Mouse (Mus musculus): ENCODE results near the gene Pip5k1b. TPM values are rescaled to one million over a fixed set of nuclear protein-coding genes. Genes with fewer than 3 reads are reported as not detected.

Pip5k1b gene
- polyA plus RNA-seq, 1 experiment from 2014 or later: 1.6 TPM

DNA sequence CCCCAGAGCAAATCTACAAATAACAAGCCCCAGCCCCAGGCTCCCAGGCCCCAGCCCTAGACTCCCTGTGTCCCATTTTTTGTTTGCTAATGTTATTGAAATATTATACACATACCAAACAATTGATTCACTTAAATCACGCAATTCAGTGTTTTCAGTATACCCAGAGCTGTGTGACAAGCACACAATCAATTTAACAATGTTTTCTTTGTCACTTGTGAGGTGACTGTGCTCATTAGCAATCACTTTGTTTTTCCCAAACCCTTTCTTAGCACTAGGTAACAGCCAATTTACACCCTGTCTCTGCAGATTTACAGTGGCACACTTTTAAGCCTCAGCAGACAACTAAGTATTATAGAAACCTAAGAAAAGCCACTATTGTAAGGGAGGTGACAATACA, 228.7 kb downstream of the Pip5k1b start:
- H3K4me1 ChIP-seq (ENCODE audit: control insufficient read depth, insufficient read depth, low read length): no peaks in the 10 kb centered on the region; the same call in none of the 2 replicates
- H3K4me2 ChIP-seq (ENCODE audit: low read depth, low read length): no peak overlapping the region
- H3K27ac ChIP-seq (replicated peaks; ENCODE audit: low read depth, low read length): no peak overlapping the region
- no peak overlapping the region for H3K4me3 ChIP-seq (ENCODE audit: low read depth, low read length)
- 25% methylated on average over 1 of the region's 1 CpGs for WGBS
- H3K27me3 ChIP-seq (ENCODE audit: control insufficient read depth, insufficient read depth, low read length): no peaks in the 10 kb centered on the region
- ATAC-seq (replicated peaks; ENCODE audit: insufficient number of reproducible peaks, low FRiP score, low TSS enrichment, low read depth): no peak
- no peaks in the 10 kb centered on the region for H3K9me3 ChIP-seq (replicated peaks; ENCODE audit: control insufficient read depth, low read length)
- H3K36me3 ChIP-seq (replicated peaks; ENCODE audit: control insufficient read depth, insufficient read depth, low read depth, low read length): no peaks in the 10 kb centered on the region
- H3K9ac ChIP-seq (replicated peaks; ENCODE audit: low read length): no peak overlapping the region
- no peak for DNase-seq (ENCODE audit: low spot score)

DNA sequence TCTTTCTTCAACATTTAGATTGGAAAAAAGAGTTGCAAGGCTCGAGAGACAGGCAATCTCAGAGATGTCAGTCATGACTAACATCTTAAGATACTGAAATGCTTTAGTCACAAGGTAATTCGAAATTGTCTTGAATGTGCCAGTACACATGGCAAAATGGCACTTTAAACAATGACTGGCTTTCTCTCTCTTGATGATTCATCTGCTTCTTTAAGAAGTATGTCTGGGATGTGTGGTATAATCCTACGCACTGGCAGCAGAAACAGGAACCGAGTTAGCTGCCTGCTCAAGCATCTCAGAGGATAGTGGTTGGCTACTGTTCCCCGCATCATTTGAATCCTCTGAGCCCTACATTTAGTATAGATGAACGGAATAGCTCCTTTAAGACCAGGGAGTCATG, 230.0 kb downstream of the Pip5k1b start:
- DNase-seq (ENCODE audit: low spot score) (no peak), ATAC-seq (replicated peaks; ENCODE audit: insufficient number of reproducible peaks, low FRiP score, low TSS enrichment, low read depth) (no peak)
- WGBS: 76% methylated on average over 6 of the region's 6 CpGs
- Histone ChIP-seq H3K9ac (replicated peaks; ENCODE audit: low read length) (no peak overlapping the region), H3K4me1 (ENCODE audit: control insufficient read depth, insufficient read depth, low read length) (no peaks in the 10 kb centered on the region; the same call in none of the 2 replicates), H3K36me3 (replicated peaks; ENCODE audit: control insufficient read depth, insufficient read depth, low read depth, low read length) (no peaks in the 10 kb centered on the region), H3K27ac (replicated peaks; ENCODE audit: low read depth, low read length) (no peak overlapping the region), H3K9me3 (replicated peaks; ENCODE audit: control insufficient read depth, low read length) (no peaks in the 10 kb centered on the region), H3K4me3 (ENCODE audit: low read depth, low read length) (no peak overlapping the region), H3K4me2 (ENCODE audit: low read depth, low read length) (no peak overlapping the region), H3K27me3 (ENCODE audit: control insufficient read depth, insufficient read depth, low read length) (no peaks in the 10 kb centered on the region)

DNA sequence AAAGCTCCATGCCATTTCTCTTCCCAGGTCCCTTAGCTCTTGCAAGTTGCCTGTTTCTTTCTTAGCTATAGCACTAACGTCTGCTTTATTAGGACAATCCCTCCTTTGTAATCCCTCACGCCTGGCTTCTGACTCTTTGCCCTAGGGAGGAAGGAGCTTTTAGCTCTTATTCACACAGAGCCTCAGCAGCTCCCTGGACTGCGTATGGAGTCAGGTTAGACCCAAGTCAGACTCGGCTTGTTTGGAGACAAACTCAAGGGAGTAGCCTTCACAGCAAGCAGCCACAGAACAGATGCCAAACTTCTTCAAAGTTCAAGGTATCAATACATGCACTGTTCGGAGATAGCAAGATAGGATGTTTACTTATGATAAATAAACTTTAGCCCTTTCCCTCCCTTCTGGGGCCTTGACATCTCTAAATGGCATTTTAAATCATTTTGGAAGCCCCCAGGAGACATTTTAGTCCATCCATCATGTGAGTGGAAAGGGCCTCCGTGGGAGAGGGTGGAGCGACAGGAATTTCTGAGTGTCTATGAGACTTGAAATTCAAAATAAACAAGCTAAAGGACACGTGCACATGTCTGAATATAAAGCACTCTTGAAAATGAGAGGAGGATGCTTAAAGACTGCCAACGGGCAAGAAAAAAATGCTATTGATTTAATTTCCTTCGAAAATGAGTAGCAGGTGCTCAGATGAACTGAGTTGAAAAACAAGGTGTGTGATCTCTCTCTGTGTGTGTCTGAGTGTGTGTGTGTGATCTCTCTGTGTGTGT, 231.6 kb downstream of the Pip5k1b start:
- DNase-seq (ENCODE audit: low spot score) (peak; percentile 68), ATAC-seq (replicated peaks; ENCODE audit: insufficient number of reproducible peaks, low FRiP score, low TSS enrichment, low read depth) (no peak)

DNA sequence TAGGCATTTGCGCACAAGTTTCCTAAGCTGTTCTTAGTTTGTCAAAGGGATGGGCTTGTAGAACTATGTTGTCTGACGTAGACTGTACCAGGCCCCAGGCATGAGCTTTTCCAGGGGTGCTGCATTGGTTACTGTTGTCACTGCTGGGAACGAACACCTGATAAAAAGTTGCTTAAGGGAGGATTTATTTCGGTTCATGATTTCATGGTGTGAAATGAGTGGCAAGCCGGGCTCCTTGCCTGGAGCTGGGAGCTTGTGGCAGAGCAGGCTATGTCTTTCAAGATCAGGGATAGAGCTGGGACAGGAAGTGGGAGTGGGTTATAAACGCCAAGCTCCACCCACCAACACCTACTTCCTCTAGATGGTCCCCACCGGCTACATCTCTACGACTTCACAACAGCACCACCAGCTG, 233.8 kb downstream of the Pip5k1b start:
- H3K36me3 ChIP-seq (replicated peaks; ENCODE audit: control insufficient read depth, insufficient read depth, low read depth, low read length): no peaks in the 10 kb centered on the region
- H3K4me1 ChIP-seq (ENCODE audit: control insufficient read depth, insufficient read depth, low read length): no peaks in the 10 kb centered on the region; the same call in none of the 2 replicates
- H3K4me2 ChIP-seq (ENCODE audit: low read depth, low read length): no peak overlapping the region
- H3K4me3 ChIP-seq (ENCODE audit: low read depth, low read length): no peak overlapping the region
- no peaks in the 10 kb centered on the region for H3K27me3 ChIP-seq (ENCODE audit: control insufficient read depth, insufficient read depth, low read length)
- no peak overlapping the region for H3K9ac ChIP-seq (replicated peaks; ENCODE audit: low read length)
- H3K9me3 ChIP-seq (replicated peaks; ENCODE audit: control insufficient read depth, low read length): no peaks in the 10 kb centered on the region
- ATAC-seq (replicated peaks; ENCODE audit: insufficient number of reproducible peaks, low FRiP score, low TSS enrichment, low read depth): no peak
- H3K27ac ChIP-seq (replicated peaks; ENCODE audit: low read depth, low read length): no peak overlapping the region
- DNase-seq (ENCODE audit: low spot score): no peak
- 91% methylated on average over 8 of the region's 8 CpGs for WGBS

More for the DNA sequence above, 231.6 kb downstream of the Pip5k1b start:
- H3K4me3 ChIP-seq (ENCODE audit: low read depth, low read length): no peak overlapping the region
- H3K27me3 ChIP-seq (ENCODE audit: control insufficient read depth, insufficient read depth, low read length): no peaks in the 10 kb centered on the region
- H3K27ac ChIP-seq (replicated peaks; ENCODE audit: low read depth, low read length): no peak overlapping the region; the same call in 1 of the 2 replicates
- no peaks in the 10 kb centered on the region for H3K36me3 ChIP-seq (replicated peaks; ENCODE audit: control insufficient read depth, insufficient read depth, low read depth, low read length)
- 16% methylated on average over 10 of the region's 10 CpGs for WGBS
- no peak overlapping the region for H3K9ac ChIP-seq (replicated peaks; ENCODE audit: low read length)
- H3K9me3 ChIP-seq (replicated peaks; ENCODE audit: control insufficient read depth, low read length): no peaks in the 10 kb centered on the region
- no peaks in the 10 kb centered on the region; the same call in none of the 2 replicates for H3K4me1 ChIP-seq (ENCODE audit: control insufficient read depth, insufficient read depth, low read length)
- no peak overlapping the region for H3K4me2 ChIP-seq (ENCODE audit: low read depth, low read length)

DNA sequence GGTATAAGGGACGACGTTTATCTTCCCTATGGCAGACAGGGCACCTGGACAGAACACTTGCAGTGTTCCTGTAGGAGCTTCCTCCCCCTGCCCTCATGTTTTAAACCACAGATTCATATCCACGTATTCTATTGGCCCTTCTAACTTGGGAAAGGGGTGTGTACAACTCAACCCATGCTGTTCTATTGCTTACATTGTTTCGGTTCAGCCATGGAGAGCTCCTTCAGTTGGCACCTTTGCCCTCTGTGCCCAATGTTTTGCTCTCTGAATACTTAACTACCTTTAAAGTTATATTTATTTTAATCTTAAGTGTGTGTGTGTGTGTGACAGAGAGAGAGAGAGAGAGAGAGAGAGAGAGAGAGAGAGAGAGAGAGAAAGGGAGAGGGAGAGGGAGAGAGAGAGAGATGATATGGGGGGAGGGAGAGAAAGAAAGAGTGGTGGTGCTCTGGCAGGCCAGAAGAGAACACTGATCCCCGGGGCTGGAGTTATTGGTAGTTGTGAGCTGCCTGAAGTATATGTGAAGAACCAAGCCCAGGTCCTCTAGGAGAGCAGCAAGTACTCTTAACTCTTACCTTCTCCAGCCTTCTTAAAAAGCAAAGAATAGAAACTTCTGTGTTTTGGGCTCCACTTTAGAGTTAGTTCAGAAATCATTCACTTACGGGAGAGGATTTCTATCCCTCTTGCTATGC, 234.3 kb downstream of the Pip5k1b start:
- DNase-seq (ENCODE audit: low spot score) (no peak), ATAC-seq (replicated peaks; ENCODE audit: insufficient number of reproducible peaks, low FRiP score, low TSS enrichment, low read depth) (no peak)
- Histone ChIP-seq H3K9ac (replicated peaks; ENCODE audit: low read length) (no peak overlapping the region), H3K36me3 (replicated peaks; ENCODE audit: control insufficient read depth, insufficient read depth, low read depth, low read length) (no peaks in the 10 kb centered on the region), H3K4me2 (ENCODE audit: low read depth, low read length) (no peak overlapping the region), H3K4me1 (ENCODE audit: control insufficient read depth, insufficient read depth, low read length) (no peaks in the 10 kb centered on the region; the same call in none of the 2 replicates), H3K27ac (replicated peaks; ENCODE audit: low read depth, low read length) (no peak overlapping the region), H3K27me3 (ENCODE audit: control insufficient read depth, insufficient read depth, low read length) (no peaks in the 10 kb centered on the region), H3K9me3 (replicated peaks; ENCODE audit: control insufficient read depth, low read length) (no peaks in the 10 kb centered on the region), H3K4me3 (ENCODE audit: low read depth, low read length) (no peak overlapping the region)
- WGBS: 87% methylated on average over 6 of the region's 6 CpGs

DNA sequence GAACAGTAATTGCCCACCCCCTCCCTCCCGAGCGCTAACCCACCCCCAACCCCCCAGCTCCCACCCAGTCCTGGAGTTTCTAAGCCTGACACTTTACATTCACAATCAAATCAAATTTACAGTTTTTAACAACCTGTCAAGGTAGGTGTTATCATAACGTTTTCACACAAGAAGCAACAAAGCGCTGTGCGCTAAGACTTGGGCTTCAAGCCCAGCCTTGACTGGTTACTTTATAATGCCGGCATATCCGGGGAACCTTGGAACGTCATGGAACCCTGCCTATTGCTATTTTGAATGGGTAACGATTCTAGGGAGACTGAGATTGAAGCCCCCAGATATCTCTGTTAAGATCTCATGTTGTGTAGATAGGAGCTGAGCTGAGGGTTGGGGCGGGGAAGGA, 237.5 kb downstream of the Pip5k1b start:
- Histone ChIP-seq H3K4me1 (ENCODE audit: control insufficient read depth, insufficient read depth, low read length) (no peaks in the 10 kb centered on the region), H3K4me3 (ENCODE audit: low read depth, low read length) (no peak overlapping the region), H3K27ac (replicated peaks; ENCODE audit: low read depth, low read length) (no peak overlapping the region), H3K9me3 (replicated peaks; ENCODE audit: control insufficient read depth, low read length) (no peaks in the 10 kb centered on the region), H3K36me3 (replicated peaks; ENCODE audit: control insufficient read depth, insufficient read depth, low read depth, low read length) (no peaks in the 10 kb centered on the region), H3K27me3 (ENCODE audit: control insufficient read depth, insufficient read depth, low read length) (no peaks in the 10 kb centered on the region), H3K4me2 (ENCODE audit: low read depth, low read length) (no peak overlapping the region), H3K9ac (replicated peaks; ENCODE audit: low read length) (no peak overlapping the region)
- ATAC-seq (replicated peaks; ENCODE audit: insufficient number of reproducible peaks, low FRiP score, low TSS enrichment, low read depth) (no peak), DNase-seq (ENCODE audit: low spot score) (no peak)
- 91% methylated on average over 10 of the region's 10 CpGs for WGBS

DNA sequence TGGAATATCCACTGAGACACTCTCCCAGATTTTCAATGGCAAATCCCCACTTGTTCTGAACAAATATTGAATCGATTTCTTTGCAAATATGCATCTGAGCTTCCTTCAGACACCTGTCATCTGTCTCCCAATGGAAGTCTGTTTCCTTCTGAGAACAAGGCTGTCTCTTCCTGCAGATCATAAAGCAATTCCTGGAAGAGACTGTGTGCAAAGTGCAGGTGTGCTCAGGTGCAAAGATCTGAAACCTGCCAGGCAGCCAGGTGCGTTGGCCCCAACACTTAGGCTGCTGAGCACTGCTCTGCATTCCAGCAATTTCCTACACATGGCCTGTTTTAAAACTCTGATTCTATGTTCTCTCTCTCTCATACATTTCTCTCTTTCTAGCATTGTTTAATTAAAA, 237.9 kb downstream of the Pip5k1b start:
- Histone ChIP-seq H3K36me3 (replicated peaks; ENCODE audit: control insufficient read depth, insufficient read depth, low read depth, low read length) (no peaks in the 10 kb centered on the region), H3K9me3 (replicated peaks; ENCODE audit: control insufficient read depth, low read length) (no peaks in the 10 kb centered on the region), H3K4me3 (ENCODE audit: low read depth, low read length) (no peak overlapping the region), H3K4me2 (ENCODE audit: low read depth, low read length) (no peak overlapping the region), H3K9ac (replicated peaks; ENCODE audit: low read length) (no peak overlapping the region), H3K27me3 (ENCODE audit: control insufficient read depth, insufficient read depth, low read length) (no peaks in the 10 kb centered on the region), H3K27ac (replicated peaks; ENCODE audit: low read depth, low read length) (no peak overlapping the region), H3K4me1 (ENCODE audit: control insufficient read depth, insufficient read depth, low read length) (no peaks in the 10 kb centered on the region)
- WGBS: 88% methylated on average over 2 of the region's 2 CpGs
- ATAC-seq (replicated peaks; ENCODE audit: insufficient number of reproducible peaks, low FRiP score, low TSS enrichment, low read depth): no peak
- DNase-seq (ENCODE audit: low spot score): no peak

DNA sequence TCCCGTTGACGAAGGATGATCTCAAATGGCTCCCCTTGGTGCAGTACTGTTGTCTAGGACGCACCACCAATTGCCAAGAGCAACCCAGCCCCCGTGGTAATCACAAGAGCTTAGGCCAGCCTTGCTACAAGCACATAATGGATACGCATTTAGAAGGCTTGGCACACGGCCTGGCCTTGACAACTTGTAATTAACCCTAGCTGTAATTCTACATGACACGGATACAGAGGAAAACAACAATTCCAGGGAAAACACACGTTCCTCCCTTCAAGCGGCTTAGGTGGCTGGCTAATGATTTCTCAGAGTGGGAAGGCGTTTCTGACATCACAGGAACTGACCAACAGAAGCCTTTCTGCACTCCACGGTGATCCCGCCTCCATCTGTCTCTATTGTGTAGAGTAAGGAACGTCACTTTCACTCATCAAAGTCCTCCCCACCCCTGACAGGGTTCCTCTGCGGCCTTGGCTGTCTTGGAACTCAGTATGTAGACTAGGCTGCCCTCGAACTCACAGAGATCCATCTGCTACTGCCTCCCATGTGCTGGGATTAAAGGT, 238.6 kb downstream of the Pip5k1b start:
- Histone ChIP-seq H3K4me2 (ENCODE audit: low read depth, low read length) (no peak overlapping the region), H3K4me1 (ENCODE audit: control insufficient read depth, insufficient read depth, low read length) (no peaks in the 10 kb centered on the region), H3K36me3 (replicated peaks; ENCODE audit: control insufficient read depth, insufficient read depth, low read depth, low read length) (no peaks in the 10 kb centered on the region), H3K9me3 (replicated peaks; ENCODE audit: control insufficient read depth, low read length) (no peaks in the 10 kb centered on the region), H3K27me3 (ENCODE audit: control insufficient read depth, insufficient read depth, low read length) (no peaks in the 10 kb centered on the region), H3K4me3 (ENCODE audit: low read depth, low read length) (no peak overlapping the region), H3K27ac (replicated peaks; ENCODE audit: low read depth, low read length) (no peak overlapping the region), H3K9ac (replicated peaks; ENCODE audit: low read length) (no peak overlapping the region)
- 54% methylated on average over 15 of the region's 15 CpGs for WGBS
- no peak for ATAC-seq (replicated peaks; ENCODE audit: insufficient number of reproducible peaks, low FRiP score, low TSS enrichment, low read depth)
- no peak for DNase-seq (ENCODE audit: low spot score)

Measured in embryonic facial prominence, embryonic 11.5 days (tissue).